Mouse (Mus musculus) lung, embryonic 14.5 days (tissue): ENCODE results near the gene Cox5a. TPM values are rescaled to one million over a fixed set of nuclear protein-coding genes. Genes with fewer than 3 reads are reported as not detected.

ENCODE experiments used
- ATAC-seq: fragments of 200-750 bp; cut with Nextera tagmentation; 2 replicates; pipeline ENCODE4 v1.8.0; 2017; ENCODE audit warnings: mild to moderate bottlenecking, moderate TSS enrichment, moderate library complexity; ENCODE audit not compliant: insufficient read depth
- DNase-seq: peaks from one replicate; pipeline ENCODE4 v3.0.0-alpha.2; 2015
- H3K27ac ChIP-seq: fragments of 300-500 bp; sonication (generic); 2 replicates; pipeline ENCODE4 v1.5.1; 2014; ENCODE audit warnings: low read depth, mild to moderate bottlenecking, moderate library complexity
- H3K27me3 ChIP-seq: fragments of 300-500 bp; sonication (generic); 2 replicates; pipeline ENCODE4 v1.6.1; 2014; ENCODE audit warnings: low read length, control low read depth; ENCODE audit not compliant: insufficient read depth
- H3K36me3 ChIP-seq: fragments of 300-500 bp; sonication (generic); 2 replicates; pipeline ENCODE4 v1.6.1; 2014; ENCODE audit warnings: control low read depth; ENCODE audit not compliant: insufficient read depth
- H3K4me1 ChIP-seq: fragments of 300-500 bp; sonication (generic); 2 replicates; pipeline ENCODE4 v1.6.1; 2014; ENCODE audit warnings: antibody characterized with exemption, control low read depth; ENCODE audit not compliant: insufficient read depth
- H3K4me2 ChIP-seq: fragments of 300-500 bp; sonication (generic); 2 replicates; pipeline ENCODE4 v1.6.1; 2014; ENCODE audit warnings: mild to moderate bottlenecking
- H3K4me3 ChIP-seq: fragments of 300-500 bp; sonication (generic); 2 replicates; pipeline ENCODE4 v1.5.1; 2014; ENCODE audit warnings: low read depth, low read length
- H3K9ac ChIP-seq: fragments of 300-500 bp; sonication (generic); 2 replicates; pipeline ENCODE4 v1.6.1; 2014
- H3K9me3 ChIP-seq: fragments of 300-500 bp; sonication (generic); 2 replicates; pipeline ENCODE4 v1.6.1; 2016; ENCODE audit warnings: low read depth, low read length, control low read depth
- CTCF ChIP-seq: IDR thresholded peaks from 2 replicates; pipeline ENCODE4 v1.5.1; 2016; ENCODE audit warnings: antibody characterized with exemption, low read depth
- WGBS: fragments of 180-500 bp; shearing (Covaris S2); extraction: QIAGEN DNeasy Blood & Tissue Kit; methylation state at CpG from one replicate; pipeline ENCODE4 v1.1.7; 2014; 5-methylcytosine and 5-hydroxymethylcytosine counted together
- polyA plus RNA-seq: library from polyadenylated mRNA; unstranded; fragments of >200 nt; fragmentation: Nextera tagmentation; extraction: Ambion mirVana; gene quantifications from 2 replicates; pipeline ENCODE4 v1.2.1, GENCODE M21; 2014

Gene Cox5a
- polyA plus RNA-seq, 1 experiment from 2014 or later: 527 TPM

DNA sequence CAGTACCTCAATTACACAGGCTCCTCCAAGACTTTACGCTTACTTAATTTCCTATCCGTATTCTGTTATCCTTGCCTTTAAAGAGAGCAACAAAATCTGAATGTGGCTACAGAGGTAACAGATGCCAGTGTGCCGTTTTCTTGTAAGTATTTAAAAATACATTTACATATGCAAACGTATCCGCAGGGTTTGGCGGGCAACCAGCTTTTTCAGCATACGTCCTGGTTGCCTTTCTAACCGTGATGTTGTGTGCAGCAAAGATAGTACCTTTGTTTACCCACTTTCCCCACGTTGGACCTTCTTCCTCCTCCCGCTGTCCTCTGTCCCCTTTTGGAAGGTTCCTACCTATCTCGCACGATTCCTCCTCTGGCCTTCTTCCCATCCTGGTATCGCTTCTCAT lies 19.6 kb upstream of the Cox5a start:
- peak overlapping the region; percentile 16; the same call in 1 of the 2 replicates for H3K4me2 ChIP-seq

DNA sequence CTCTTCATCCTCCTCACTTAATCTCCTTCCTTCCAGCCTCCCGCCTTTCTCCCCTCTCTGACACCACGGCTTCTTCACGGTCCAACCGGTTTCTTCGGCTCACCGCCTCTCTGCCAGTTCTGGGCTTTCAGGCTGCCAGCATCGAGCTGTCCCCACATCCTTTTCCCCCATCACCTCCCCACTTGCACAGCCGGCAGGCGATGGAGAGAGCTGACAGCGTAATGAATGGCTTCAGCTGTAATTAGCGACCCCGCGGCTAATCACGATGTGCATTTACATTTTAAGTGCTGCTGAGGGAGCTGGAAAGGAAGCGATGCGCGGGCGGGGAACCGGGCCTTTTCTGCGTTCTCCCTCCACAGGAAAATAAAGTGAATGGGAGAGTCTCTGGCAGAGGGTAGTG lies 19.2 kb upstream of the Cox5a start:
- DNase-seq: peak; percentile 17
- peak overlapping the region; percentile 16; the same call in 1 of the 2 replicates for H3K4me2 ChIP-seq
- no peaks in the 10 kb centered on the region for H3K36me3 ChIP-seq
- no peak overlapping the region for H3K9ac ChIP-seq
- H3K27me3 ChIP-seq: peaks cover 71% of the 10 kb centered on the region
- no peak for TF ChIP-seq CTCF
- 4% methylated on average over 20 of the region's 20 CpGs for WGBS
- no peak for ATAC-seq
- H3K27ac ChIP-seq: no peak overlapping the region
- H3K4me3 ChIP-seq: no peak overlapping the region; the same call in 1 of the 2 replicates
- no peaks in the 10 kb centered on the region for H3K9me3 ChIP-seq
- H3K4me1 ChIP-seq: peaks cover 15% of the 10 kb centered on the region

More for the DNA sequence above, 19.6 kb upstream of the Cox5a start:
- DNase-seq (no peak), ATAC-seq (no peak)
- peaks cover 71% of the 10 kb centered on the region for H3K27me3 ChIP-seq
- H3K4me3 ChIP-seq: no peak overlapping the region
- WGBS: 13% methylated on average over 13 of the region's 13 CpGs
- no peak for TF ChIP-seq CTCF
- no peaks in the 10 kb centered on the region for H3K9me3 ChIP-seq
- H3K27ac ChIP-seq: no peak overlapping the region
- H3K9ac ChIP-seq: no peak overlapping the region
- peaks cover 15% of the 10 kb centered on the region for H3K4me1 ChIP-seq
- no peaks in the 10 kb centered on the region for H3K36me3 ChIP-seq

- DNase-seq: no peak
- Histone ChIP-seq H3K4me1 (peaks cover 15% of the 10 kb centered on the region), H3K9ac (no peak overlapping the region), H3K27ac (no peak overlapping the region), H3K4me2 (peak overlapping the region; percentile 93), H3K4me3 (peak overlapping the region; percentile 41), H3K9me3 (no peaks in the 10 kb centered on the region), H3K27me3 (peaks cover 71% of the 10 kb centered on the region), H3K36me3 (no peaks in the 10 kb centered on the region)
- WGBS: 3% methylated on average over 23 of the region's 23 CpGs
- 0 out of 2 replicates have a peak, but pooled peaks have one; percentile 7 for ATAC-seq
- no peak for TF ChIP-seq CTCF
Observed at GRCm38 (mm10) chr9:57502911-57503621, 18.0 kb upstream of the Cox5a start.

- DNase-seq: peak; percentile 64
- Histone ChIP-seq H3K36me3 (no peaks in the 10 kb centered on the region), H3K27me3 (peaks cover 71% of the 10 kb centered on the region), H3K4me3 (peak within 1 kb of the TSS; percentile 41), H3K4me1 (peaks cover 15% of the 10 kb centered on the region), H3K9ac (peak within 1 kb of the TSS; percentile 46), H3K9me3 (no peaks in the 10 kb centered on the region), H3K27ac (no peak within 1 kb of the TSS), H3K4me2 (peak within 1 kb of the TSS; percentile 93)
- TF ChIP-seq CTCF: no peak
- WGBS: under 1% methylated on average over 46 of the region's 46 CpGs
- ATAC-seq: peak; percentile 64
Observed at GRCm38 (mm10) chr9:57503622-57504380, 17.3 kb upstream of the Cox5a start, which contains the start of gene Rpp25. TSS of gene Rpp25 (plus strand) at chr9:57504026.

DNA sequence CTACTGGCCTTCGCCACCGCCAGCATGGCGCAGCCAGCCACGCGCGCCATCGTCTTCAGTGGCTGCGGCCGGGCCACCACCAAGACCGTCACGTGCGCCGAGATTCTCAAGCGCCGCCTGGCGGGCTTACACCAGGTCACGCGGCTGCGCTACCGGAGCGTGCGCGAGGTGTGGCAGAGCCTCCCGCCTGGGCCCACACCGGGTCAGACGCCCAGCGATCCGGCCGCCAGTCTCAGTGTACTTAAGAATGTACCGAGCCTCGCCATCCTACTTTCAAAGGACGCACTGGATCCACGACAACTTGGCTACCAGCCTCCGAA lies 16.7 kb upstream of the Cox5a start:
- Histone ChIP-seq H3K4me1 (peaks cover 15% of the 10 kb centered on the region), H3K27me3 (peaks cover 69% of the 10 kb centered on the region), H3K36me3 (no peaks in the 10 kb centered on the region), H3K4me3 (peak overlapping the region; percentile 41), H3K9ac (peak overlapping the region; percentile 46), H3K9me3 (no peaks in the 10 kb centered on the region), H3K4me2 (peak overlapping the region; percentile 93), H3K27ac (no peak overlapping the region)
- DNase-seq (peak; percentile 72), ATAC-seq (peak; percentile 63; the same call in 1 of the 2 replicates)
- peak; percentile 51; the same call in 1 of the 2 replicates for TF ChIP-seq CTCF
- whole genome bisulfite sequencing: under 1% methylated on average over 34 of the region's 34 CpGs

DNA sequence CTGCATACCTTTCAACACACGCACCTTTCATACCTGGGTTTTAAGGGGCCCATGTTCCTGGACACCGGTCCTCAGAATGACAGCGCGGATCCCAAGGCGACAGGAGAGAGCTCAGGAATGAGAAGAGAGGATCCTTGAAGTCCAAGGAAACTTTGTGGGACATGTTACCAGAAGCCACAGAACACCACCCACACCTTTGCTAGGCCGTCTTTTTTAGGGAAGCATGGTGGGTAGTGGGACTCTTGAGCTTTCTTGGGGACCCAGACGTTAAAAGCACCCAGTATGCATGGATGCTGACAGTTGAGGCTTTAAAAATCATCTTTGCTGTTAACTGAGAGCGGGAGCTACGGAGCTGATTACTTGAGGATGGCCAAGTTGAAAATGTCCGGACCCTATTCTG lies 16.2 kb upstream of the Cox5a start:
- Histone ChIP-seq H3K27ac (no peak overlapping the region), H3K4me2 (peak overlapping the region; percentile 93; the same call in 1 of the 2 replicates), H3K4me1 (peaks cover 15% of the 10 kb centered on the region), H3K36me3 (no peaks in the 10 kb centered on the region), H3K4me3 (peak overlapping the region; percentile 41; the same call in 1 of the 2 replicates), H3K27me3 (peaks cover 65% of the 10 kb centered on the region), H3K9me3 (no peaks in the 10 kb centered on the region), H3K9ac (no peak overlapping the region)
- no peak for TF ChIP-seq CTCF
- ATAC-seq (no peak), DNase-seq (no peak)
- 47% methylated on average over 10 of the region's 10 CpGs for WGBS

- no peak overlapping the region for H3K4me3 ChIP-seq
- 2% methylated on average over 8 of the region's 8 CpGs for WGBS
- peak overlapping the region; percentile 23 for H3K4me2 ChIP-seq
- ATAC-seq (peak; percentile 88), DNase-seq (peak; percentile 71)
- H3K36me3 ChIP-seq: no peaks in the 10 kb centered on the region
- H3K9me3 ChIP-seq: no peaks in the 10 kb centered on the region
- H3K27ac ChIP-seq: peak overlapping the region; percentile 32; the same call in 1 of the 2 replicates
- no peak for TF ChIP-seq CTCF
- H3K27me3 ChIP-seq: peaks cover 58% of the 10 kb centered on the region
- H3K4me1 ChIP-seq: peaks cover 15% of the 10 kb centered on the region
- no peak overlapping the region; the same call in 1 of the 2 replicates for H3K9ac ChIP-seq
Observed at GRCm38 (mm10) chr9:57505700-57506099, 15.4 kb upstream of the Cox5a start.
